11 mouse cellular contexts compared by ENCODE assay signal in the genomic region with DNA sequence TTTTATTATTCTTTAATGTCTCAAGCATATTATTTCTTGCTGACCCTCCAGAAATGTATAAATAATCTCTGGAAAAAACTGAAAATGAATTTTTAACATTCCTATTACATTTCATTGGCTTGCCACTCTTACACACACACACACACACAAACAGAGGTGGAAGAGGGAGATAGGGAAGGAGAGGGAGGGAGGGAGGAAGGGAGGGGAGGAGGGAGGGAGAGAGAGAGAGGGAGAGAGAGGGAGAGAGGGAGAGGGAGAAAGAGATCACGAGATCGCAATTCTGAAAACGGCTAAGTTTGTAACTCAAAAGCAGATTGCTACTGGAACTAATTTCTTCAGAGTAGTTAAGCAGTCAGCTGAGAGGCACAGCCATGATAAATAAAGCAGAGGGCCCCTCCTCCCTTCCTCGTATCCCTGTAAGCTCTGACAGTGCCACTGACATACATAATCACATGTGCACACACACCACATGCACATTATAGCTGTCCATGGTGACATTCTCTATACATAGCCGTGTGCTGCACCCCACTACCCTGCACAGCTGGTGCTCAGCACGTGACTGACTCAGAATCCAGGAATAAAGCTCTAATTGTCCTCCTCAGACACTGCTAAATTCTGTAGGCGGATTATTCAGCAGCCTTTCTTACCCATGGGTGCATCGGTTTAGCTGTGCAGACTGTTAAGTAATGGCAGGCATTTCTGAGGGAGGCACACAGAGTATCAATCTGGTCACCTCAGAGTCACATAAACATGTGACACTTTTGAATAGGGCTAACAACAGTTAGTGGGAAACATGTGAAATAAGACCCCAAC.
DNase-seq lines count a peak whose midpoint lies in the region; ATAC-seq and TF ChIP-seq lines count a peak whose summit lies in the region.
"Had no signal": no experiment of that assay in that cellular context is flagged by ENCODE, and none has a peak within 500 bp of the region (broad histone marks: within the 10 kb centered on the region; RNA-seq: fewer than 3 reads in every experiment).

No protein-coding gene starts in this region.

- H3K27me3 ChIP-seq in forebrain, embryonic 15.5 days: 0 out of 2 replicates have a peak, but pooled peaks cover 5% of the 10 kb centered on the region
- peaks cover 4% of the 10 kb centered on the region; the same call in 1 of the 2 replicates for H3K27me3 ChIP-seq in midbrain, postnatal 0 days (ENCODE audit: insufficient read depth, low read length)
- no peaks in the 10 kb centered on the region for H3K27me3 ChIP-seq in heart, embryonic 11.5 days (ENCODE audit: control insufficient read depth, insufficient read depth, low read length)
- peaks cover 14% of the 10 kb centered on the region for H3K27me3 ChIP-seq in liver, embryonic 11.5 days (replicated peaks; ENCODE audit: control insufficient read depth, insufficient read depth, low read length)

- no peaks in the 10 kb centered on the region for H3K9me3 ChIP-seq in forebrain, embryonic 15.5 days
- no peaks in the 10 kb centered on the region for H3K9me3 ChIP-seq in midbrain, postnatal 0 days (ENCODE audit: low read length)
- no peaks in the 10 kb centered on the region for H3K9me3 ChIP-seq in heart, embryonic 11.5 days (replicated peaks; ENCODE audit: control insufficient read depth, low read length)
- H3K9me3 ChIP-seq in liver, embryonic 11.5 days (ENCODE audit: control insufficient read depth, low read length): no peaks in the 10 kb centered on the region

- H3K36me3 ChIP-seq in forebrain, embryonic 15.5 days: no peaks in the 10 kb centered on the region
- no peaks in the 10 kb centered on the region for H3K36me3 ChIP-seq in midbrain, postnatal 0 days (ENCODE audit: insufficient read depth, low read length)
- H3K36me3 ChIP-seq in heart, embryonic 11.5 days (ENCODE audit: control insufficient read depth, insufficient read depth, low read length): no peaks in the 10 kb centered on the region
- H3K36me3 ChIP-seq in liver, embryonic 11.5 days (ENCODE audit: control insufficient read depth, insufficient read depth, low read length): no peaks in the 10 kb centered on the region; the same call in 1 of the 2 replicates

- H3K4me2 ChIP-seq in forebrain, embryonic 15.5 days (replicated peaks): peak overlapping the region; percentile 24
- peak overlapping the region; percentile 18; the same call in 1 of the 2 replicates for H3K4me2 ChIP-seq in midbrain, postnatal 0 days (ENCODE audit: low read depth, low read length, poor library complexity, severe bottlenecking)
- no peak overlapping the region for H3K4me2 ChIP-seq in heart, embryonic 11.5 days
- no peak overlapping the region for H3K4me2 ChIP-seq in liver, embryonic 11.5 days

- no peak overlapping the region for H3K9ac ChIP-seq in forebrain, embryonic 15.5 days (replicated peaks)
- no peak overlapping the region for H3K9ac ChIP-seq in midbrain, postnatal 0 days (replicated peaks; ENCODE audit: low read length, poor library complexity, severe bottlenecking)
- H3K9ac ChIP-seq in heart, embryonic 11.5 days (ENCODE audit: low read depth, low read length): no peak overlapping the region
- no peak overlapping the region for H3K9ac ChIP-seq in liver, embryonic 11.5 days (ENCODE audit: low read depth, low read length)

- no peak for TF ChIP-seq POLR2A in brain, embryonic 14.5 days (IDR thresholded peaks at IDR 0.05; ENCODE audit: borderline replicate concordance, extremely low read depth, insufficient read depth, insufficient read length, poor library complexity, severe bottlenecking)

- no peak for TF ChIP-seq CTCF in brain, embryonic 14.5 days (IDR thresholded peaks at IDR 0.05; ENCODE audit: borderline replicate concordance, extremely low read depth, insufficient read depth, insufficient read length)
- no peak for TF ChIP-seq CTCF in midbrain, postnatal 0 days (IDR thresholded peaks at IDR 0.05)

- WGBS in forebrain, embryonic 15.5 days: 24% methylated on average over 8 of the region's 8 CpGs
- WGBS in midbrain, postnatal 0 days: 21% methylated on average over 8 of the region's 8 CpGs
- 57% methylated on average over 8 of the region's 8 CpGs for WGBS in heart, embryonic 11.5 days (ENCODE audit: insufficient replicate concordance)
- WGBS in liver, embryonic 11.5 days: 61% methylated on average over 8 of the region's 8 CpGs

- peak overlapping the region; percentile 6; the same call in 1 of the 2 replicates for H3K4me3 ChIP-seq in forebrain, embryonic 15.5 days
- H3K4me3 ChIP-seq in midbrain, postnatal 0 days (ENCODE audit: low read depth, low read length): no peak overlapping the region
- no peak overlapping the region for H3K4me3 ChIP-seq in heart, embryonic 11.5 days (ENCODE audit: low read depth, low read length)
- no peak overlapping the region for H3K4me3 ChIP-seq in liver, embryonic 11.5 days (ENCODE audit: low read depth, low read length)

- ATAC-seq in forebrain, embryonic 15.5 days (replicated peaks): peak; percentile 95
- peak; percentile 87; the same call in 1 of the 2 replicates for ATAC-seq in midbrain, postnatal 0 days (ENCODE audit: low FRiP score)
- no peak for ATAC-seq in heart, embryonic 11.5 days (replicated peaks; ENCODE audit: insufficient number of reproducible peaks, low FRiP score, low TSS enrichment)
- no peak for ATAC-seq in liver, embryonic 11.5 days (replicated peaks; ENCODE audit: low FRiP score)

- H3K4me1 ChIP-seq in forebrain, embryonic 15.5 days: peaks cover 9% of the 10 kb centered on the region; the same call in 1 of the 2 replicates
- no peaks in the 10 kb centered on the region for H3K4me1 ChIP-seq in midbrain, postnatal 0 days (ENCODE audit: insufficient read depth, low read length)
- no peaks in the 10 kb centered on the region for H3K4me1 ChIP-seq in heart, embryonic 11.5 days (ENCODE audit: control insufficient read depth, insufficient read depth, low read length)
- H3K4me1 ChIP-seq in liver, embryonic 11.5 days (replicated peaks; ENCODE audit: control insufficient read depth, insufficient read depth, low read length): no peaks in the 10 kb centered on the region

- DNase-seq in brain, embryonic 14.5 days (ENCODE audit: low read depth): peak; percentile 79
- DNase-seq in layer of hippocampus, adult 9-11 months: peak; percentile 59
- peak; percentile 38 for DNase-seq in midbrain, postnatal 0 days (ENCODE audit: low spot score)
- DNase-seq in liver, embryonic 11.5 days (ENCODE audit: low spot score): no peak
- no peak for DNase-seq in spleen, postnatal 36 days (ENCODE audit: low spot score in 2 of 2)
- DNase-seq in lung, adult 18-20 months: no peak
- DNase-seq: adrenal gland, postnatal 36 days; kidney, adult 18-20 months; lung, postnatal 14 days had no signal

- peak overlapping the region; percentile 75 for H3K27ac ChIP-seq in forebrain, embryonic 15.5 days (replicated peaks)
- H3K27ac ChIP-seq in midbrain, postnatal 0 days (ENCODE audit: low read depth, low read length): peak overlapping the region; percentile 18
- no peak overlapping the region for H3K27ac ChIP-seq in heart, embryonic 11.5 days (ENCODE audit: low read depth, low read length)
- no peak overlapping the region for H3K27ac ChIP-seq in liver, embryonic 11.5 days (ENCODE audit: low read depth, low read length)

Comparison
In these comparisons a context has a peak if more than half of its experiments do, and no peak if none do; other contexts are left out.
1. DNase-seq: peak in brain, embryonic 14.5 days (single experiment), layer of hippocampus, adult 9-11 months (single experiment) and midbrain, postnatal 0 days (single experiment); none in liver, embryonic 11.5 days (single experiment), spleen, postnatal 36 days (0 of 2) and lung, adult 18-20 months (0 of 2).
2. ATAC-seq: peak in forebrain, embryonic 15.5 days (single experiment) and midbrain, postnatal 0 days (single experiment); none in heart, embryonic 11.5 days (single experiment) and liver, embryonic 11.5 days (single experiment).
3. H3K27ac ChIP-seq: peak in forebrain, embryonic 15.5 days (single experiment) and midbrain, postnatal 0 days (single experiment); none in heart, embryonic 11.5 days (single experiment) and liver, embryonic 11.5 days (single experiment).
4. H3K4me2 ChIP-seq: peak in forebrain, embryonic 15.5 days (single experiment) and midbrain, postnatal 0 days (single experiment); none in heart, embryonic 11.5 days (single experiment) and liver, embryonic 11.5 days (single experiment).